Mouse (Mus musculus) megakaryocyte, embryonic 14.5 days (primary cell): ENCODE measurements around the gene Ccdc190.

ENCODE experiments used
- FLI1 ChIP-seq: IDR thresholded peaks from 2 replicates; pipeline ENCODE4 v1.6.1; 2012; ENCODE audit warnings: low read length, inconsistent platforms, mixed read lengths
- GATA1 ChIP-seq: IDR thresholded peaks from 3 replicates; pipeline ENCODE4 v1.6.1; 2012; ENCODE audit warnings: mixed read lengths, low read length, inconsistent platforms, borderline replicate concordance

GRCm38 (mm10) chr1:169909659-169910058 is 18.8 kb upstream of the Ccdc190 start:
- no peak for TF ChIP-seq GATA1
- no peak for TF ChIP-seq FLI1
